Mouse (Mus musculus): ENCODE results near the gene Ddx39b. TPM values are rescaled to one million over a fixed set of nuclear protein-coding genes. Genes with fewer than 3 reads are reported as not detected.

Ddx39b gene
- polyA plus RNA-seq, 1 experiment from 2014 or later: 334 TPM

GRCm38 (mm10) chr17:35201787-35202186 is 39.8 kb upstream of the Ddx39b start, which contains the start of gene Tnf:
TSS of gene Tnf (minus strand) at chr17:35202007.
- Histone ChIP-seq H3K9me3 (replicated peaks) (no peaks in the 10 kb centered on the region), H3K36me3 (no peaks in the 10 kb centered on the region), H3K4me2 (no peak within 1 kb of the TSS), H3K4me1 (no peaks in the 10 kb centered on the region), H3K4me3 (replicated peaks) (no peak within 1 kb of the TSS), H3K9ac (replicated peaks) (no peak within 1 kb of the TSS), H3K27me3 (replicated peaks) (peaks cover 35% of the 10 kb centered on the region), H3K27ac (replicated peaks) (no peak within 1 kb of the TSS)
- WGBS: 37% methylated on average over 13 of the region's 13 CpGs
- no peak for ATAC-seq (ENCODE audit: low FRiP score)

- Histone ChIP-seq H3K27ac (replicated peaks) (no peak overlapping the region), H3K36me3 (no peaks in the 10 kb centered on the region), H3K27me3 (replicated peaks) (peaks cover 30% of the 10 kb centered on the region), H3K9me3 (replicated peaks) (no peaks in the 10 kb centered on the region), H3K4me2 (no peak overlapping the region), H3K9ac (replicated peaks) (no peak overlapping the region), H3K4me1 (no peaks in the 10 kb centered on the region), H3K4me3 (replicated peaks) (no peak overlapping the region)
- 82% methylated on average over 4 of the region's 4 CpGs for WGBS
- ATAC-seq (ENCODE audit: low FRiP score): no peak
Observed at GRCm38 (mm10) chr17:35202442-35202841, 39.1 kb upstream of the Ddx39b start.

- H3K9me3 ChIP-seq (replicated peaks): no peaks in the 10 kb centered on the region
- H3K4me2 ChIP-seq: no peak within 1 kb of the TSS
- no peaks in the 10 kb centered on the region for H3K4me1 ChIP-seq
- H3K36me3 ChIP-seq: no peaks in the 10 kb centered on the region
- H3K27ac ChIP-seq (replicated peaks): no peak within 1 kb of the TSS
- no peak within 1 kb of the TSS for H3K4me3 ChIP-seq (replicated peaks)
- H3K27me3 ChIP-seq (replicated peaks): peaks cover 24% of the 10 kb centered on the region
- no peak within 1 kb of the TSS for H3K9ac ChIP-seq (replicated peaks)
- no peak for ATAC-seq (ENCODE audit: low FRiP score)
- 36% methylated on average over 20 of the region's 20 CpGs for WGBS
Observed at GRCm38 (mm10) chr17:35204494-35205379, 36.8 kb upstream of the Ddx39b start, which contains the start of gene Lta. TSS of gene Lta (minus strand) at chr17:35205351.

- Histone ChIP-seq H3K9ac (replicated peaks) (no peak overlapping the region), H3K27me3 (replicated peaks) (peaks cover 24% of the 10 kb centered on the region), H3K4me2 (no peak overlapping the region), H3K4me3 (replicated peaks) (no peak overlapping the region), H3K4me1 (no peaks in the 10 kb centered on the region), H3K9me3 (replicated peaks) (no peaks in the 10 kb centered on the region), H3K36me3 (no peaks in the 10 kb centered on the region), H3K27ac (replicated peaks) (no peak overlapping the region)
- 56% methylated on average over 10 of the region's 10 CpGs for WGBS
- ATAC-seq (ENCODE audit: low FRiP score): no peak
Observed at GRCm38 (mm10) chr17:35205380-35205769, 36.2 kb upstream of the Ddx39b start.

- WGBS: 76% methylated on average over 12 of the region's 12 CpGs
- no peak for ATAC-seq (ENCODE audit: low FRiP score)
- Histone ChIP-seq H3K4me1 (no peaks in the 10 kb centered on the region), H3K27ac (replicated peaks) (no peak overlapping the region), H3K27me3 (replicated peaks) (0 out of 2 replicates have a peak, but pooled peaks cover 5% of the 10 kb centered on the region), H3K36me3 (no peaks in the 10 kb centered on the region), H3K4me2 (no peak overlapping the region), H3K9me3 (replicated peaks) (no peaks in the 10 kb centered on the region), H3K4me3 (replicated peaks) (no peak overlapping the region), H3K9ac (replicated peaks) (no peak overlapping the region)
Observed at GRCm38 (mm10) chr17:35209785-35210535, 31.6 kb upstream of the Ddx39b start.

- H3K9me3 ChIP-seq (replicated peaks): no peaks in the 10 kb centered on the region
- ATAC-seq (ENCODE audit: low FRiP score): no peak
- H3K4me1 ChIP-seq: no peaks in the 10 kb centered on the region
- H3K4me2 ChIP-seq: no peak overlapping the region
- no peak overlapping the region for H3K9ac ChIP-seq (replicated peaks)
- no peaks in the 10 kb centered on the region for H3K27me3 ChIP-seq (replicated peaks)
- H3K4me3 ChIP-seq (replicated peaks): no peak overlapping the region
- WGBS: 74% methylated on average over 3 of the region's 3 CpGs
- H3K27ac ChIP-seq (replicated peaks): no peak overlapping the region
- no peaks in the 10 kb centered on the region for H3K36me3 ChIP-seq
Observed at GRCm38 (mm10) chr17:35210593-35210992, 31.0 kb upstream of the Ddx39b start.

- WGBS: 93% methylated on average over 5 of the region's 5 CpGs
- no peak overlapping the region for H3K9ac ChIP-seq (replicated peaks)
Observed at GRCm38 (mm10) chr17:35213071-35213470, 28.5 kb upstream of the Ddx39b start.

GRCm38 (mm10) chr17:35218516-35219193 is 22.9 kb upstream of the Ddx39b start:
- Histone ChIP-seq H3K4me2 (no peak overlapping the region), H3K9ac (replicated peaks) (no peak overlapping the region), H3K27me3 (replicated peaks) (no peaks in the 10 kb centered on the region), H3K27ac (replicated peaks) (no peak overlapping the region), H3K4me3 (replicated peaks) (no peak overlapping the region), H3K4me1 (no peaks in the 10 kb centered on the region), H3K36me3 (peaks cover 17% of the 10 kb centered on the region), H3K9me3 (replicated peaks) (no peaks in the 10 kb centered on the region)
- 85% methylated on average over 18 of the region's 18 CpGs for WGBS
- no peak for ATAC-seq (ENCODE audit: low FRiP score)

More at GRCm38 (mm10) chr17:35213071-35213470, 28.5 kb upstream of the Ddx39b start:
- no peaks in the 10 kb centered on the region for H3K27me3 ChIP-seq (replicated peaks)
- H3K4me2 ChIP-seq: no peak overlapping the region
- H3K4me3 ChIP-seq (replicated peaks): no peak overlapping the region
- no peaks in the 10 kb centered on the region for H3K36me3 ChIP-seq
- H3K4me1 ChIP-seq: no peaks in the 10 kb centered on the region
- H3K9me3 ChIP-seq (replicated peaks): no peaks in the 10 kb centered on the region
- no peak for ATAC-seq (ENCODE audit: low FRiP score)
- H3K27ac ChIP-seq (replicated peaks): no peak overlapping the region

GRCm38 (mm10) chr17:35219601-35220041 is 21.9 kb upstream of the Ddx39b start:
- peaks cover 17% of the 10 kb centered on the region for H3K36me3 ChIP-seq
- H3K4me1 ChIP-seq: no peaks in the 10 kb centered on the region
- H3K27ac ChIP-seq (replicated peaks): no peak overlapping the region
- WGBS: 91% methylated on average over 6 of the region's 6 CpGs
- no peaks in the 10 kb centered on the region for H3K9me3 ChIP-seq (replicated peaks)
- no peak overlapping the region for H3K4me2 ChIP-seq
- no peaks in the 10 kb centered on the region for H3K27me3 ChIP-seq (replicated peaks)
- H3K4me3 ChIP-seq (replicated peaks): no peak overlapping the region
- H3K9ac ChIP-seq (replicated peaks): no peak overlapping the region
- ATAC-seq (ENCODE audit: low FRiP score): no peak

- 85% methylated on average over 28 of the region's 28 CpGs for WGBS
- Histone ChIP-seq H3K4me1 (no peaks in the 10 kb centered on the region), H3K27ac (replicated peaks) (no peak within 1 kb of the TSS), H3K4me3 (replicated peaks) (no peak within 1 kb of the TSS), H3K36me3 (peaks cover 23% of the 10 kb centered on the region), H3K27me3 (replicated peaks) (no peaks in the 10 kb centered on the region), H3K9ac (replicated peaks) (no peak within 1 kb of the TSS), H3K4me2 (no peak within 1 kb of the TSS), H3K9me3 (replicated peaks) (no peaks in the 10 kb centered on the region)
- no peak for ATAC-seq (ENCODE audit: low FRiP score)
Observed at GRCm38 (mm10) chr17:35220156-35220952, 21.2 kb upstream of the Ddx39b start, which contains the start of gene Gm16181. TSS of gene Gm16181 (plus strand) at chr17:35220834.

- no peaks in the 10 kb centered on the region for H3K27me3 ChIP-seq (replicated peaks)
- no peak overlapping the region for H3K4me2 ChIP-seq
- H3K9me3 ChIP-seq (replicated peaks): no peaks in the 10 kb centered on the region
- H3K27ac ChIP-seq (replicated peaks): no peak overlapping the region
- peaks cover 29% of the 10 kb centered on the region for H3K36me3 ChIP-seq
- 74% methylated on average over 6 of the region's 6 CpGs for WGBS
- no peak overlapping the region for H3K4me3 ChIP-seq (replicated peaks)
- no peak overlapping the region for H3K9ac ChIP-seq (replicated peaks)
- H3K4me1 ChIP-seq: no peaks in the 10 kb centered on the region
- ATAC-seq (ENCODE audit: low FRiP score): no peak
Observed at GRCm38 (mm10) chr17:35222299-35222698, 19.2 kb upstream of the Ddx39b start.

Measured in neural tube, embryonic 15.5 days (tissue).